ENCODE assay signal across 8 mouse cellular contexts in the genomic region with DNA sequence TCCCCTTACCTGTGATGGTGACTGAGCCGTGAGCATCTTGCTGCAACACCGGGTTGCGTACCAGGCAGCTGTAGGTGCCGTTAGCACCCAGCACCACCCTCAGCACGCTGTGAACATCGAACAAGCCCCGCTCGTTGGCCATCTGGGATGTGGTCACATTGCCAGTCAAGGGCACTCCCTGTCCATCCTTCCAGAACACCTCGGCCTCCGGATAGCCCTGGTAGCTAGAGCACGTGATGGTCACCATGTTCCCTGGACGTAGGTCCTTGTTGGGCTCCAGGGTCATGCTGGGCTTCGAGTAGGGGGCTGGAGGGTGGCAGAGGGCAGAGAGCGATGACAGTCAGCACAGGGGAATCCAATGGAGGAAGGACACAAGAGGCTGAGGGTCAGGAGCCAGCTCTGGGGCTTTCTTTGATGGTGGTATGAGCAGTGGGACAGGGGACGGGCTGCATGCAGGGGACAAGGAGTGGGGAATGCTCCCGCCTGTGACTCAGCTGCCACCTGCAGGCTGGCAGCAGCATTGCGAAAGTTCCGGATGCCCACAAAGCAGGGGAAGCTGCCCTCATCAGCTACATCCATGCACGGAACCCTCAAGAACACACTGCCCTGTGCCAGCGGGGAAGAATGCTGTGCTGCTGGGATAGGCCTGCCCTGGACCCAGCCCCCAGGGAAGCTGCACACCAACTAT. TPM values are rescaled to one million over a fixed set of nuclear protein-coding genes. Genes with fewer than 3 reads are reported as not detected.
DNase-seq lines count a peak whose midpoint lies in the region; ATAC-seq and TF ChIP-seq lines count a peak whose summit lies in the region.

No protein-coding gene starts in this region.

- no peak overlapping the region for H3K4me2 ChIP-seq in forebrain, embryonic 13.5 days

- intact Hi-C loops in gastrocnemius, adult 2 months (cut with DNase I): no loop called here
- intact Hi-C loops in gastrocnemius, postnatal 14 days (cut with DNase I; ENCODE audit: low total_unique reads): loop anchor here (5.0 kb wide), 1 partner anchor 117 kb away; no protein-coding TSS in a partner anchor

- H3K27me3 ChIP-seq in forebrain, embryonic 13.5 days: no peaks in the 10 kb centered on the region
- H3K27me3 ChIP-seq in splenic B cell, adult 2 months (ENCODE audit: control insufficient read depth, insufficient read depth, low read length, poor library complexity, severe bottlenecking): no peaks in the 10 kb centered on the region

- peak; percentile 75 for ATAC-seq in forebrain, embryonic 13.5 days
- peak; percentile 58 for ATAC-seq in megakaryocyte, adult 5-6 weeks (ENCODE audit: poor library complexity, severe bottlenecking)

- no peak overlapping the region for H3K27ac ChIP-seq in gastrocnemius, adult 2 months
- H3K27ac ChIP-seq in forebrain, embryonic 13.5 days: no peak overlapping the region

- no peaks in the 10 kb centered on the region; the same call in 1 of the 2 replicates for H3K9me3 ChIP-seq in forebrain, embryonic 13.5 days (replicated peaks)

- peaks cover 47% of the 10 kb centered on the region for H3K36me3 ChIP-seq in forebrain, embryonic 13.5 days (ENCODE audit: poor library complexity, severe bottlenecking)
- no peaks in the 10 kb centered on the region for H3K36me3 ChIP-seq in splenic B cell, adult 2 months (ENCODE audit: control insufficient read depth, insufficient read depth, low read length, poor library complexity, severe bottlenecking)

- no peak for DNase-seq in gastrocnemius, adult 2 months
- no peak for DNase-seq in gastrocnemius, postnatal 14 days
- DNase-seq in right cerebral cortex, postnatal 10 days (ENCODE audit: low spot score in 2 of 2): peak; percentile 65 to 74
- DNase-seq in right cerebral cortex, adult 18-20 months: no peak
- peak; percentile 76 for DNase-seq in splenic B cell, adult 2 months (ENCODE audit: low read depth, low spot score)
- DNase-seq in gastrocnemius, postnatal 4 days (ENCODE audit: low spot score in 2 of 2): no peak

- peak; percentile 50 for TF ChIP-seq CTCF in gastrocnemius, adult 2 months (IDR thresholded peaks at IDR 0.05)

- H3K4me1 ChIP-seq in forebrain, embryonic 13.5 days: peaks cover 4% of the 10 kb centered on the region; the same call in 1 of the 2 replicates

- no peak overlapping the region for H3K4me3 ChIP-seq in gastrocnemius, adult 2 months
- no peak overlapping the region for H3K4me3 ChIP-seq in forebrain, embryonic 13.5 days

- H3K9ac ChIP-seq in forebrain, embryonic 13.5 days: no peak overlapping the region

- WGBS in forebrain, embryonic 13.5 days: 74% methylated on average over 20 of the region's 20 CpGs

RNA-seq across cellular contexts. Expression of a gene that starts 19.6 kb away (rescaled TPM):
- total RNA-seq in gastrocnemius, adult 2 months (2021): 10 to 100 TPM in 1 of 2 experiments, 1 to 10 TPM in 1; 9.2 to 10.2 TPM
- total RNA-seq in gastrocnemius, postnatal 14 days (2021): 10 to 100 TPM; 15.6 to 25.1 TPM
- 23.0 and 28.3 TPM in 2 replicates for polyA plus RNA-seq in forebrain, embryonic 13.5 days (2015; fragmentation: Nextera tagmentation; extraction: Ambion mirVana)
- total RNA-seq in megakaryocyte, adult 5-6 weeks (2015): 0.11 and 0.40 TPM in 2 replicates
- total RNA-seq in megakaryocyte, adult 5-6 weeks (2017): 0.12 and 0.40 TPM in 2 replicates
- total RNA-seq in gastrocnemius, postnatal 4 days (2021): 10 to 100 TPM; 37.8 to 40.3 TPM

RNA-seq across cellular contexts. Expression of a gene that starts 46.4 kb away (rescaled TPM):
- total RNA-seq in gastrocnemius, adult 2 months (2021): 100 to 1,000 TPM; 102 to 114 TPM
- total RNA-seq in gastrocnemius, postnatal 14 days (2021): 100 to 1,000 TPM in 1 of 2 experiments, 10 to 100 TPM in 1; 91.0 to 101 TPM
- 79.8 and 98.9 TPM in 2 replicates for polyA plus RNA-seq in forebrain, embryonic 13.5 days (2015; fragmentation: Nextera tagmentation; extraction: Ambion mirVana)
- 493 and 520 TPM in 2 replicates for total RNA-seq in megakaryocyte, adult 5-6 weeks (2015)
- 221 and 239 TPM in 2 replicates for total RNA-seq in megakaryocyte, adult 5-6 weeks (2017)
- 100 to 1,000 TPM; 103 to 128 TPM for total RNA-seq in gastrocnemius, postnatal 4 days (2021)

RNA-seq across cellular contexts. Expression of a gene that starts 47.2 kb away (rescaled TPM):
- 10 to 100 TPM; 17.3 to 20.1 TPM for total RNA-seq in gastrocnemius, adult 2 months (2021)
- total RNA-seq in gastrocnemius, postnatal 14 days (2021): 1 to 10 TPM; 6.4 to 7.1 TPM
- 2.8 and 3.5 TPM in 2 replicates for polyA plus RNA-seq in forebrain, embryonic 13.5 days (2015; fragmentation: Nextera tagmentation; extraction: Ambion mirVana)
- not detected in 2 replicates for total RNA-seq in megakaryocyte, adult 5-6 weeks (2015)
- not detected in 2 replicates for total RNA-seq in megakaryocyte, adult 5-6 weeks (2017)
- total RNA-seq in gastrocnemius, postnatal 4 days (2021): 10 to 100 TPM; 12.0 to 12.7 TPM

Comparison
In these comparisons a context has a peak if more than half of its experiments do, and no peak if none do; other contexts are left out.
1. DNase-seq: peak in right cerebral cortex, postnatal 10 days (2 of 2) and splenic B cell, adult 2 months (single experiment); none in gastrocnemius, adult 2 months (single experiment), gastrocnemius, postnatal 14 days (single experiment), right cerebral cortex, adult 18-20 months (single experiment) and gastrocnemius, postnatal 4 days (0 of 2).
2. RNA of a gene that starts 19.6 kb away (total RNA-seq): 37.8 to 40.3 TPM in gastrocnemius, postnatal 4 days, 15.6 to 25.1 TPM in gastrocnemius, postnatal 14 days and 9.2 to 10.2 TPM in gastrocnemius, adult 2 months; 0.11 to 0.40 TPM in megakaryocyte, adult 5-6 weeks; every median in the first group is over 4 times any median in the second.
3. RNA of a gene that starts 47.2 kb away (total RNA-seq): 17.3 to 20.1 TPM in gastrocnemius, adult 2 months, 12.0 to 12.7 TPM in gastrocnemius, postnatal 4 days and 6.4 to 7.1 TPM in gastrocnemius, postnatal 14 days; not detected in megakaryocyte, adult 5-6 weeks; every median in the first group is over 4 times any median in the second.